Mouse (Mus musculus) inflammation-experienced regulatory T-cells, adult 16 weeks (primary cell): Measurements from ENCODE around the gene Sdc4. TPM values are rescaled to one million over a fixed set of nuclear protein-coding genes. Genes with fewer than 3 reads are reported as not detected.

ENCODE experiments used
- polyA plus RNA-seq: library from polyadenylated mRNA; unstranded; fragments of 100-300 nt; shearing (Covaris generic); gene quantifications from one replicate; pipeline ENCODE4 v1.2.1, GENCODE M21; 2017

Sdc4 gene
- polyA plus RNA-seq: 46.9 TPM

GRCm38 (mm10) chr2:164443460-164444000 is at the start of gene Sdc4:
Sdc4 (minus strand) TSS chr2:164443887.

GRCm38 (mm10) chr2:164485681-164486257 is 42.1 kb upstream of the Sdc4 start, which contains the start of gene Dbndd2:
Dbndd2 (plus strand) TSS chr2:164486106.

GRCm38 (mm10) chr2:164473624-164474023 is 29.9 kb upstream of the Sdc4 start, which contains the start of gene Trp53tg5:
Trp53tg5 (minus strand) TSS chr2:164473724.

GRCm38 (mm10) chr2:164460745-164461551 is 17.3 kb upstream of the Sdc4 start, which contains the start of gene Gm20458:
Gm20458 (plus strand) TSS chr2:164460967.

GRCm38 (mm10) chr2:164456864-164457300 is 13.2 kb upstream of the Sdc4 start, which contains the start of gene Sys1:
Sys1 (plus strand) TSS chr2:164456964.

GRCm38 (mm10) chr2:164405060-164405459 is 38.6 kb downstream of the Sdc4 start, which contains the start of gene Matn4:
Matn4 (minus strand) TSS chr2:164405160.

GRCm38 (mm10) chr2:164402906-164403305 is 40.8 kb downstream of the Sdc4 start, which contains the start of gene Rbpjl:
Rbpjl (plus strand) TSS chr2:164403141.

GRCm38 (mm10) chr2:164389020-164389419 is 54.7 kb downstream of the Sdc4 start, which contains the start of gene Slpi:
Slpi (minus strand) TSS chr2:164389095.

Other genes starting within 250 kb of the Sdc4 start
- not detected for gene Wfdc15a, start 243.8 kb downstream of the Sdc4 start, polyA plus RNA-seq
- not detected for gene Wfdc15b, start 222.2 kb downstream of the Sdc4 start, polyA plus RNA-seq
- gene Svs2, start 205.4 kb downstream of the Sdc4 start, polyA plus RNA-seq: not detected
- gene Svs3b, start 187.2 kb downstream of the Sdc4 start, polyA plus RNA-seq: not detected
- not detected for gene Svs4, start 165.4 kb downstream of the Sdc4 start, polyA plus RNA-seq
- gene Svs3a, start 154.6 kb downstream of the Sdc4 start, polyA plus RNA-seq: not detected
- not detected for gene Svs6, start 127.1 kb downstream of the Sdc4 start, polyA plus RNA-seq
- gene Svs5, start 111.1 kb downstream of the Sdc4 start, polyA plus RNA-seq: not detected
- 25.8 TPM for gene Slpi, start 54.8 kb downstream of the Sdc4 start, polyA plus RNA-seq
- gene Rbpjl, start 40.7 kb downstream of the Sdc4 start, polyA plus RNA-seq: not detected
- not detected for gene Matn4, start 38.7 kb downstream of the Sdc4 start, polyA plus RNA-seq
- gene Sys1, start 13.1 kb upstream of the Sdc4 start, polyA plus RNA-seq: 27.2 TPM
- 1.4 TPM for gene Gm20458, start 17.1 kb upstream of the Sdc4 start, polyA plus RNA-seq
- gene Trp53tg5, start 29.8 kb upstream of the Sdc4 start, polyA plus RNA-seq: 0.33 TPM
- 7.6 TPM for gene Dbndd2, start 42.2 kb upstream of the Sdc4 start, polyA plus RNA-seq
- gene Pigt, start 53.6 kb upstream of the Sdc4 start, polyA plus RNA-seq: 26.3 TPM
- 3.1 TPM for gene Wfdc2, start 118.5 kb upstream of the Sdc4 start, polyA plus RNA-seq
- gene Spint3, start 129.6 kb upstream of the Sdc4 start, polyA plus RNA-seq: not detected
- not detected for gene Wfdc6a, start 141.6 kb upstream of the Sdc4 start, polyA plus RNA-seq
- gene Eppin, start 149.7 kb upstream of the Sdc4 start, polyA plus RNA-seq: not detected
- not detected for gene Wfdc6b, start 169.6 kb upstream of the Sdc4 start, polyA plus RNA-seq
- gene Wfdc8, start 169.7 kb upstream of the Sdc4 start, polyA plus RNA-seq: not detected
- gene Wfdc16, start 194.9 kb upstream of the Sdc4 start, polyA plus RNA-seq: not detected
- not detected for gene Wfdc10, start 212.2 kb upstream of the Sdc4 start, polyA plus RNA-seq
- gene Wfdc9, start 212.7 kb upstream of the Sdc4 start, polyA plus RNA-seq: not detected
- not detected for gene Wfdc11, start 230.2 kb upstream of the Sdc4 start, polyA plus RNA-seq
- not detected for gene Wfdc13, start 241.2 kb upstream of the Sdc4 start, polyA plus RNA-seq